Mouse (Mus musculus) kidney, adult 9 months (tissue): ENCODE results near the gene Sbf2.

ENCODE experiments used
- DNase-seq: peaks from one replicate; pipeline ENCODE4 v3.0.0; 2022

The Sbf2 gene

GRCm38 (mm10) chr7:110387565-110387964 is 227.2 kb downstream of the Sbf2 start:
- DNase-seq, result no peak

GRCm38 (mm10) chr7:110385482-110385881 is 229.2 kb downstream of the Sbf2 start:
- DNase-seq, result no peak

DNA sequence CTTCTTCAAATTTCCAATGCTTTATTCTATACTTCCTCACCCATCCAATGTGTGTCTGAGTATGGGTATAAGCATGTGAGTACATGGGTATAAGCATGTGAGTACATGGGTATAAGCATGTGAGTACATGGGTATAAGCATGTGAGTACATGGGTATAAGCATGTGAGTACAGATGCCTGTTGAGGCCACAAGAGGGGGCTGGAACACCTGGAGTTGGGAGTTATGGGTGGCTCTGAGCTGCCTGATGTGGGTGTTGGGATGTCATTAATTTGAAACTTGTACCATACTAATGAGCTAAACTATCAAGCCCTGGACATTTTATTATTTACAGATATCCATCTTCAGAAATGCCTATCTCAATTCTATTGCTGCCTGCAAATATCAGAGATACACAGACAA is 230.4 kb downstream of the Sbf2 start:
- DNase-seq, result no peak

- DNase-seq, result no peak
Measured at GRCm38 (mm10) chr7:110381625-110382024, 233.1 kb downstream of the Sbf2 start.

GRCm38 (mm10) chr7:110379335-110379914 is 235.3 kb downstream of the Sbf2 start:
- DNase-seq, result no peak

DNA sequence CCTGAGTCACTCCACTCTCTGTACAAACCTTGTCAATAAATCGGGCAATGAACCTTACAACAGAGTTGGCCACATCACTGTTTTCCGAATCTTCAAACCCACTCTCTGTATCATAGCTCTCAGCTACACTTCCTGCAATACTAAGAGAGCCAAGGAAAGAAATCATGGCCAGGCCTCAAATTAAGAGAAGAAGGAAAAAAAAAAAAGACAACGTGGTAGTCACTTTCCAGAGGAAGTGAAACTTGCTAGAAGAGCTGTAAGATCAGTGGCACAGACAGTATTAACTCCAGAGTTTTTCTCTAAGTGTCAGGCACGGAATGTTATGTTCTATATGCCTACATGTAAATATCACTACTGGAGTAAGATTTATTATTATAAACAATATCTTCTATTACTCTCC is 242.2 kb downstream of the Sbf2 start:
- no peak for DNase-seq

DNA sequence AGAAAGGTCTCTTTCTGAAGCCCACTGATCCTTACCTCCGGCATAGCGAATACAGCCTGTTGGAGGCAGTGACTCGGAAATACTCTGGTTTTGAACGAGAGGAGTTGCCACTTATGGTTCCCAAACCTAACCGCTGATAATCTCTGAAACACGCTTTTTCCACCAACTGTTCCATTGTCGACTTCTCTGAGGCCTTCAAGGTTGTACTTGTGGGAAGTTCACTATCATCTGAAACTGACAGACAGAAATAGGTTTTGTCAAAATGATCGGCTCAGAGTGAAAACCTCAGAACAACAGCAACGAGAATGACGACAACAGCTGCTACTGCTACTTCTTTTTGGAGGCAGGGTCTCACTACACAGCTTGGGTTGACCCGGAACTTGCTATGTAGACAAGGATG is 252.7 kb downstream of the Sbf2 start:
- no peak for DNase-seq

- no peak for DNase-seq
Measured at GRCm38 (mm10) chr7:110361516-110361915, 253.2 kb downstream of the Sbf2 start.

- DNase-seq, result no peak
Measured at GRCm38 (mm10) chr7:110359391-110359790, 255.3 kb downstream of the Sbf2 start.

- no peak for DNase-seq
Measured at GRCm38 (mm10) chr7:110353971-110354370, 260.8 kb downstream of the Sbf2 start.

DNA sequence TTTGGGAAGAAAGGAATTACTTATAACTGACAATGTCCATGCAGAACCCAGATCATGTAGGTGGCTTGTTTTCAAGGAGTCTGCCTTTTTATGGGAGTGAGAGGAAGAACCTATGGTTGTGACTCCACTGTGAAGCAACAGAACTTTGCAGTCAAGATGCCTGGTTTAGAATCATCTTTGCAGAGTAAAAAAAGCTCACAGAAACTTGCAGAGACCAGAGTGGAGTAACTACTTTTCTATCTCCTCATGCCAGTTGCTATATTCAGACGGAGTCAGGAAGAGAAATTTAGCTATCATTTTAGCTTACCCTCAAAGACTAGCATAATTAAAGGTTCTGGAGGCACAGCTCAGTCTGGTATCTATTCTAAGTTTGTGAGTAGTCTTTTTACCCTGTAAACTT is 267.5 kb downstream of the Sbf2 start:
- DNase-seq, result no peak

GRCm38 (mm10) chr7:110337601-110338000 is 277.1 kb downstream of the Sbf2 start:
- no peak for DNase-seq

- no peak for DNase-seq
Measured at GRCm38 (mm10) chr7:110325381-110326110, 289.2 kb downstream of the Sbf2 start.

GRCm38 (mm10) chr7:110324852-110325251 is 289.9 kb downstream of the Sbf2 start:
- no peak for DNase-seq

- no peak for DNase-seq
Measured at GRCm38 (mm10) chr7:110321106-110321505, 293.6 kb downstream of the Sbf2 start.

DNA sequence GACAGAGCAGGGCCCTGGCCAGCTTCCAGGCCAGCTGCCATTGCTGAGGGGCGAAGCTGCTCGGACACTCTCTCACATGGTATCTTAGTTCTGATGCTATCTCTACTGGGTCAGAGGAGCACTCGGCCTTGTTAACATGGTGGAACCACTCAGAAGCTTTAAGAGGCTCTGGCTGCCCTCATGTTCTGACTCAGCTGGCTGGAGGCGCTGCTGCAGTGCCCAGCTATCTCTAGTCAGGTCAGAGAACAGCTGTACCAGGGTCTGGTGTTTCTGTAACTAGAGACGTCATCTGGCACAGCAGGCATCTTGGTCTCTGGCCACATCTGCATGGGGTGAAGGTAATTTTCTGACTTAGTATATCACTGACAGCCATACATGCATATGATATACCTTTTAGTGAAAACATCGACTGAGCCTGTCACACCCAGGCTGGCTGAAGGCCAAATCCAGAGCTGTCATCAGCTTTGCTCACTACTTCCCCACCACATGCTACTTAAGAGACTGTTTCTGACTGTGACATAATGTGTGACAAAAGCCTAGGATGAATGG is 295.7 kb downstream of the Sbf2 start:
- no peak for DNase-seq

DNA sequence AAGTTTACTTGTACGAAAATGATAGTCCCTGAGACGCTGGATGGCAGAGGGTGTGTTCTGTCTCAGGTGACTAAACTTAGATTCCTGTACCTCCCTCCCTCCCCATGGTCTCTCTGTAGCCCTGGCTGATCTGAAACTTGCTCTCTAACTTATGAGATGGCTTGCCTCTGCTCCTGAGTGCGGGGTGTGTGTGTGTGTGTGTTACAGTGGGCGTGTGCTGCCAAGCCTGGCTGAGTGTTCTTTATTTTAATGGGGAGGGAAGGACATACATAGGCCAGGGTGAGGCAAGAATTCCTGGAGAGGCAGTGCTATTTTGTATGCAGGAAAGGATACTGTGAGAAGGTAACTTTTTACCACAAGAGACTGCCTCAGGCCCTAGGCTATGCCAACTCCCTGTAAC is 297.3 kb downstream of the Sbf2 start:
- no peak for DNase-seq

GRCm38 (mm10) chr7:110315352-110315751 is 299.4 kb downstream of the Sbf2 start:
- DNase-seq, result peak; percentile 41

- DNase-seq, result no peak
Measured at GRCm38 (mm10) chr7:110314401-110314890, 300.3 kb downstream of the Sbf2 start.

GRCm38 (mm10) chr7:110313392-110314055 is 301.2 kb downstream of the Sbf2 start:
- no peak for DNase-seq

DNA sequence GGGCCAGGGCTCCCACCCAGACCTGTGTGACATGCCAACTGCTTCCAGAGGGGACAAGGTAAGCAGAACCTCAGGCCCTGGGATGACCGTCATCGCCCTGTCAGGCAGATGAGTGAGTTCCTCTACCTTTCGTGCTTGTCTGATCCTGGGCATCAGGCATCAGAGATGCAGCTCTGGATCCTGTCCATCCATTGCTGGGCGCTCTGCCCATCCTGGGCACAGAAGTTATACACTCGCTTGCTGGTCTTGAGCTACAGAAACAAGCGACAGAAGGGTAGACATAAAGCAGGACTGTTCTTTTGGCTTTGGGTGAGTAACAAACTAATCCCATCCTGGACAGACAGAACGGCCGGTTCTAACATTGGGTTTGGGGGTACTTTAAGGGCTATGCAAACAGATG is 305.5 kb downstream of the Sbf2 start:
- DNase-seq, result no peak

DNA sequence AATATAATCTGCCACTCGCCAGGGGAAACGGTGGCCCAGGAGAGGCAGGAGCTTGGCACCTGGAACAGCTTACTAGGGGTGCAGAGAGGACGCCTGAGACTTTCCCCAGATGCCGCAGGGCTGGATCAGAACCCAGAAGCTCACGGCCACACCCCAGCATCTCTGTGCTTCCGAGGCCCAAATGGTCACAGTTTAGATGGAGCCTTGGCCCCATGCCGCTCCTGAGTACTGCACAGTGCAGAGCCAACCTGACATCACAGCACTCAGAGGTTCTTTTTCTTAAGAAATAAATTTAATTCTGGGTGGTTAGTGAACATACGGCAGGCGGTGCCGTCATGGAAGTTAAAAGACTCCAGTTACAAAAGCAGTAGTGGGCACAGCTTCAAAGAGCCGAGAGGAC is 307.0 kb downstream of the Sbf2 start:
- no peak for DNase-seq

DNA sequence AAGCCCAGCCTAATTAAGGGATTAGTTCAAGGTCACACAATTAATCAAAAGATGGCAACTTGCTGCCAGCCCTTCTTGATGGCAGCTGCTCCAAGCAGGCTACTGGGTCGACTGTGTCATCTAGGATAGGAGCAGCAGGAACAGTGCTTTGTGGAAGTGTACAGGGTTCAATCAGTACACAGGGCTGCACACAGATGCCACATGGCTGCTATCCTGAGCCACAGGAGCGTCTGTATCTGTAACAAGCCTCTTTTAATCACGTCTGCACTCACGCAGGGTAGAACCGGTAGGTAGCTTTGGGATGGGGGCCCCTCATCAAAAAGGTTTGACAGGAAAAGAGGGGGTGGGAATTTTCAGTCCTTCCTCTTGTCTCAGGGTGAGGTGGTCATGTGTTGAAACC is 308.4 kb downstream of the Sbf2 start:
- DNase-seq, result no peak

DNA sequence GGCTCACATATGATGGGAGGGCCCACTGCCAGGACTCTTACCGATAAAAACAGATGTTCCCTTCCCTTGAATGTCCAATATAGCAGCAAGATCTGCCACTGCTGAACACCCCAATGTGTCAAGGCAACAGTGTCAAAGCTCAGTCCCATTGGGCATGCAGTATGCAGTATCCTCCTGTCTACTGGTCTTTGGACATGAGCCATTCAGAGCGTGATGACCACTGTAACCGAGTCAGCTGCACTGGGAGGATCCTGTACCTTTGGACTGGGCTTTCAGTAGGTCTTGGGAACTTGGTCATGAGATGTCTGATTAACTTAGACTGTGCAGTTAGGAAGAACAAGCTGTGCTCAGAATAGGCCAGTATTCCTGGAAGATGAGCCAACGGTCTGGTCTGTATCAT is 309.2 kb downstream of the Sbf2 start:
- peak; percentile 88 for DNase-seq
